15 mouse cellular contexts compared by ENCODE assay signal in genomic region chr7:133731971-133732645, GRCm38 (mm10). TPM values are rescaled to one million over a fixed set of nuclear protein-coding genes. Genes with fewer than 3 reads are reported as not detected.
A peak's percentile ranks its signal among the peaks of the same experiment; 100 is the strongest.
DNase-seq lines count a peak whose midpoint lies in the region; ATAC-seq and TF ChIP-seq lines count a peak whose summit lies in the region.
"Had no signal": no experiment of that assay in that cellular context is flagged by ENCODE, and none has a peak within 500 bp of the region (broad histone marks: within the 10 kb centered on the region; RNA-seq: fewer than 3 reads in every experiment).

No protein-coding gene starts in this region.

- peaks cover 31% of the 10 kb centered on the region for H3K4me1 ChIP-seq in olfactory bulb, adult 2 months (ENCODE audit: control insufficient read depth, insufficient read depth, low read length)
- H3K4me1 ChIP-seq: intestine, embryonic 15.5 days; limb, embryonic 15.5 days; midbrain, embryonic 13.5 days had no signal

- TF ChIP-seq POLR2A in olfactory bulb, adult 2 months (IDR thresholded peaks at IDR 0.05; ENCODE audit: insufficient read depth, low read depth, low read length): no peak

- 47% methylated on average over 4 of the region's 4 CpGs for WGBS in olfactory bulb, adult 2 months

- no peak for DNase-seq in frontal cortex, postnatal 36 days (ENCODE audit: low spot score in 2 of 2)
- DNase-seq in left cerebral cortex, postnatal 4 days: peak; percentile 83
- no peak for DNase-seq in left cerebral cortex, postnatal 10 days (ENCODE audit: extremely low spot score in 1 of 2, low spot score in 2 of 2)
- peak; percentile 84 for DNase-seq in cerebellum, adult 9-11 months
- no peak for DNase-seq in spleen, postnatal 10 days (ENCODE audit: low spot score in 2 of 2)
- DNase-seq in urinary bladder, postnatal 4 days (ENCODE audit: low spot score in 2 of 2): no peak
- DNase-seq: adrenal gland, postnatal 10 days; gastrocnemius, postnatal 36 days; kidney, postnatal 14 days; lung, postnatal 10 days had no signal

- TF ChIP-seq CTCF in olfactory bulb, adult 2 months (IDR thresholded peaks at IDR 0.05; ENCODE audit: insufficient read depth, low read depth, low read length): no peak

- peak; percentile 81 for ATAC-seq in frontal cortex, adult (ENCODE audit: low TSS enrichment)
- ATAC-seq: intestine, embryonic 15.5 days; midbrain, embryonic 13.5 days had no signal

- H3K4me3 ChIP-seq in olfactory bulb, adult 2 months (ENCODE audit: insufficient read depth, low read depth, low read length): no peak overlapping the region
- H3K4me3 ChIP-seq: intestine, embryonic 15.5 days; limb, embryonic 15.5 days; midbrain, embryonic 13.5 days had no signal

- peak overlapping the region; percentile 80 for H3K27ac ChIP-seq in olfactory bulb, adult 2 months (ENCODE audit: insufficient read depth, low read depth, low read length)
- H3K27ac ChIP-seq: intestine, embryonic 15.5 days; limb, embryonic 15.5 days; midbrain, embryonic 13.5 days had no signal

- intact Hi-C loops in left cerebral cortex, postnatal 4 days (cut with DNase I): no loop called here
- intact Hi-C loops in left cerebral cortex, postnatal 10 days (cut with DNase I): no loop called here

RNA-seq across cellular contexts. Expression of gene Uros, which starts 22.2 kb away (rescaled TPM):
- 10 to 100 TPM; 13.1 to 15.0 TPM for total RNA-seq in left cerebral cortex, postnatal 4 days (2021)
- 10 to 100 TPM; 16.8 to 20.0 TPM for total RNA-seq in left cerebral cortex, postnatal 10 days (2021)
- not detected in 2 replicates for polyA plus RNA-seq in olfactory bulb, adult 2 months (2012; ENCODE audit: insufficient read depth, insufficient read length, low replicate concordance, missing spikeins)

RNA-seq across cellular contexts. Expression of gene Bccip, which starts 23.0 kb away (rescaled TPM):
- 10 to 100 TPM; 52.8 to 55.4 TPM for total RNA-seq in left cerebral cortex, postnatal 4 days (2021)
- 10 to 100 TPM; 54.3 to 58.1 TPM for total RNA-seq in left cerebral cortex, postnatal 10 days (2021)
- polyA plus RNA-seq in olfactory bulb, adult 2 months (2012; ENCODE audit: insufficient read depth, insufficient read length, low replicate concordance, missing spikeins): not detected in 2 replicates

RNA-seq across cellular contexts. Expression of gene Fank1, which starts 44.6 kb away (rescaled TPM):
- total RNA-seq in left cerebral cortex, postnatal 4 days (2021): 1 to 10 TPM; 3.5 to 4.9 TPM
- total RNA-seq in left cerebral cortex, postnatal 10 days (2021): 1 to 10 TPM; 3.6 to 4.2 TPM
- polyA plus RNA-seq in olfactory bulb, adult 2 months (2012; ENCODE audit: insufficient read depth, insufficient read length, low replicate concordance, missing spikeins): not detected in 2 replicates
- total RNA-seq: gastrocnemius, postnatal 36 days had no signal
- polyA plus RNA-seq: limb, embryonic 15.5 days had no signal

RNA-seq across cellular contexts. Expression of gene Dhx32, which starts 50.4 kb away (rescaled TPM):
- 10 to 100 TPM; 48.1 to 52.0 TPM for total RNA-seq in left cerebral cortex, postnatal 4 days (2021)
- total RNA-seq in left cerebral cortex, postnatal 10 days (2021): 10 to 100 TPM; 51.6 to 53.0 TPM
- not detected in 2 replicates for polyA plus RNA-seq in olfactory bulb, adult 2 months (2012; ENCODE audit: insufficient read depth, insufficient read length, low replicate concordance, missing spikeins)

RNA-seq across cellular contexts. Expression of gene Mmp21, which starts 52.2 kb away (rescaled TPM):
- not detected for total RNA-seq in left cerebral cortex, postnatal 4 days (2021)
- not detected for total RNA-seq in left cerebral cortex, postnatal 10 days (2021)
- polyA plus RNA-seq in olfactory bulb, adult 2 months (2012; ENCODE audit: insufficient read depth, insufficient read length, low replicate concordance, missing spikeins): not detected in 2 replicates
- total RNA-seq: adrenal gland, postnatal 10 days; gastrocnemius, postnatal 36 days had no signal
- polyA plus RNA-seq: intestine, embryonic 15.5 days; limb, embryonic 15.5 days had no signal

Comparison
In these comparisons a context has a peak if more than half of its experiments do, and no peak if none do; other contexts are left out.
1. DNase-seq: peak in left cerebral cortex, postnatal 4 days (single experiment) and cerebellum, adult 9-11 months (single experiment); none in frontal cortex, postnatal 36 days (0 of 2), left cerebral cortex, postnatal 10 days (0 of 2), spleen, postnatal 10 days (0 of 2) and urinary bladder, postnatal 4 days (0 of 2).